Mouse (Mus musculus): ENCODE results near the gene Gm17334. TPM values are rescaled to one million over a fixed set of nuclear protein-coding genes. Genes with fewer than 3 reads are reported as not detected.

Gene Gm17334
- polyA plus RNA-seq (2012; rRNA removed): 1.2 TPM in 2 replicates

- Histone ChIP-seq H3K36me3 (ENCODE audit: control insufficient read depth, insufficient read depth, low read length) (peaks cover 57% of the 10 kb centered on the region), H3K27ac (ENCODE audit: insufficient read depth, low read length) (peak within 1 kb of the TSS; percentile 25; the same call in 1 of the 2 replicates), H3K4me1 (ENCODE audit: control insufficient read depth, insufficient read depth, insufficient read length) (peaks cover 25% of the 10 kb centered on the region; the same call in 1 of the 2 replicates), H3K27me3 (ENCODE audit: control insufficient read depth, insufficient read depth, low read length) (no peaks in the 10 kb centered on the region), H3K4me3 (ENCODE audit: extremely low read depth, insufficient read depth, insufficient read length) (peak within 1 kb of the TSS; percentile 44; the same call in 1 of the 2 replicates)
- WGBS: 79% methylated on average over 5 of the region's 5 CpGs
- no peak for DNase-seq (ENCODE audit: low read depth in 1 of 2, low spot score in 2 of 2)
- no peak for TF ChIP-seq POLR2A (IDR thresholded peaks at IDR 0.05; ENCODE audit: low read depth, low read length)
- no peak for TF ChIP-seq CTCF (IDR thresholded peaks at IDR 0.05; ENCODE audit: extremely low read depth, insufficient read depth, insufficient read length, insufficient replicate concordance)
Observed at GRCm38 (mm10) chr11:53773087-53773486, at the start of gene Gm17334. Gene Gm17334, minus strand, starts transcription at chr11:53773187.

GRCm38 (mm10) chr11:53821945-53822338 is 49.0 kb upstream of the Gm17334 start:
- WGBS: 93% methylated on average over 3 of the region's 3 CpGs
- Histone ChIP-seq H3K27me3 (ENCODE audit: control insufficient read depth, insufficient read depth, low read length) (no peaks in the 10 kb centered on the region), H3K4me1 (ENCODE audit: control insufficient read depth, insufficient read depth, insufficient read length) (peaks cover 3% of the 10 kb centered on the region; the same call in 1 of the 2 replicates), H3K27ac (ENCODE audit: insufficient read depth, low read length) (no peak overlapping the region), H3K36me3 (ENCODE audit: control insufficient read depth, insufficient read depth, low read length) (no peaks in the 10 kb centered on the region), H3K4me3 (ENCODE audit: extremely low read depth, insufficient read depth, insufficient read length) (no peak overlapping the region)
- TF ChIP-seq POLR2A (IDR thresholded peaks at IDR 0.05; ENCODE audit: low read depth, low read length) (no peak), CTCF (IDR thresholded peaks at IDR 0.05; ENCODE audit: extremely low read depth, insufficient read depth, insufficient read length, insufficient replicate concordance) (no peak)
- no peak for DNase-seq (ENCODE audit: low read depth in 1 of 2, low spot score in 2 of 2)

GRCm38 (mm10) chr11:53821230-53821944 is 48.4 kb upstream of the Gm17334 start:
- DNase-seq (ENCODE audit: low read depth in 1 of 2, low spot score in 2 of 2): no peak
- H3K36me3 ChIP-seq (ENCODE audit: control insufficient read depth, insufficient read depth, low read length): no peaks in the 10 kb centered on the region
- 88% methylated on average over 11 of the region's 11 CpGs for WGBS
- H3K4me3 ChIP-seq (ENCODE audit: extremely low read depth, insufficient read depth, insufficient read length): no peak overlapping the region
- TF ChIP-seq POLR2A (IDR thresholded peaks at IDR 0.05; ENCODE audit: low read depth, low read length): no peak
- TF ChIP-seq CTCF (IDR thresholded peaks at IDR 0.05; ENCODE audit: extremely low read depth, insufficient read depth, insufficient read length, insufficient replicate concordance): no peak
- H3K27me3 ChIP-seq (ENCODE audit: control insufficient read depth, insufficient read depth, low read length): no peaks in the 10 kb centered on the region
- H3K4me1 ChIP-seq (ENCODE audit: control insufficient read depth, insufficient read depth, insufficient read length): peaks cover 3% of the 10 kb centered on the region; the same call in 1 of the 2 replicates
- no peak overlapping the region for H3K27ac ChIP-seq (ENCODE audit: insufficient read depth, low read length)

GRCm38 (mm10) chr11:53820516-53821170 is 47.7 kb upstream of the Gm17334 start:
- peaks cover 3% of the 10 kb centered on the region; the same call in 1 of the 2 replicates for H3K4me1 ChIP-seq (ENCODE audit: control insufficient read depth, insufficient read depth, insufficient read length)
- no peaks in the 10 kb centered on the region for H3K36me3 ChIP-seq (ENCODE audit: control insufficient read depth, insufficient read depth, low read length)
- H3K4me3 ChIP-seq (ENCODE audit: extremely low read depth, insufficient read depth, insufficient read length): no peak overlapping the region
- DNase-seq (ENCODE audit: low read depth in 1 of 2, low spot score in 2 of 2): no peak
- no peak overlapping the region for H3K27ac ChIP-seq (ENCODE audit: insufficient read depth, low read length)
- TF ChIP-seq CTCF (IDR thresholded peaks at IDR 0.05; ENCODE audit: extremely low read depth, insufficient read depth, insufficient read length, insufficient replicate concordance) (no peak), POLR2A (IDR thresholded peaks at IDR 0.05; ENCODE audit: low read depth, low read length) (no peak)
- WGBS: 76% methylated on average over 13 of the region's 13 CpGs
- H3K27me3 ChIP-seq (ENCODE audit: control insufficient read depth, insufficient read depth, low read length): no peaks in the 10 kb centered on the region

GRCm38 (mm10) chr11:53819511-53819910 is 46.5 kb upstream of the Gm17334 start:
- DNase-seq (ENCODE audit: low read depth in 1 of 2, low spot score in 2 of 2): no peak
- 94% methylated on average over 6 of the region's 6 CpGs for WGBS
- no peak overlapping the region for H3K27ac ChIP-seq (ENCODE audit: insufficient read depth, low read length)
- H3K27me3 ChIP-seq (ENCODE audit: control insufficient read depth, insufficient read depth, low read length): no peaks in the 10 kb centered on the region
- H3K4me3 ChIP-seq (ENCODE audit: extremely low read depth, insufficient read depth, insufficient read length): no peak overlapping the region
- TF ChIP-seq POLR2A (IDR thresholded peaks at IDR 0.05; ENCODE audit: low read depth, low read length): no peak
- no peak for TF ChIP-seq CTCF (IDR thresholded peaks at IDR 0.05; ENCODE audit: extremely low read depth, insufficient read depth, insufficient read length, insufficient replicate concordance)
- no peaks in the 10 kb centered on the region for H3K36me3 ChIP-seq (ENCODE audit: control insufficient read depth, insufficient read depth, low read length)
- peaks cover 3% of the 10 kb centered on the region; the same call in 1 of the 2 replicates for H3K4me1 ChIP-seq (ENCODE audit: control insufficient read depth, insufficient read depth, insufficient read length)

- TF ChIP-seq CTCF (IDR thresholded peaks at IDR 0.05; ENCODE audit: extremely low read depth, insufficient read depth, insufficient read length, insufficient replicate concordance) (no peak), POLR2A (IDR thresholded peaks at IDR 0.05; ENCODE audit: low read depth, low read length) (no peak)
- peaks cover 3% of the 10 kb centered on the region; the same call in 1 of the 2 replicates for H3K4me1 ChIP-seq (ENCODE audit: control insufficient read depth, insufficient read depth, insufficient read length)
- H3K4me3 ChIP-seq (ENCODE audit: extremely low read depth, insufficient read depth, insufficient read length): no peak overlapping the region
- H3K27me3 ChIP-seq (ENCODE audit: control insufficient read depth, insufficient read depth, low read length): no peaks in the 10 kb centered on the region
- no peak for DNase-seq (ENCODE audit: low read depth in 1 of 2, low spot score in 2 of 2)
- no peak overlapping the region for H3K27ac ChIP-seq (ENCODE audit: insufficient read depth, low read length)
- WGBS: 70% methylated on average over 6 of the region's 6 CpGs
- H3K36me3 ChIP-seq (ENCODE audit: control insufficient read depth, insufficient read depth, low read length): no peaks in the 10 kb centered on the region
Observed at GRCm38 (mm10) chr11:53818794-53819193, 45.8 kb upstream of the Gm17334 start.
